Mouse (Mus musculus): ENCODE results near the gene Cacna2d2.

The Cacna2d2 gene

DNA sequence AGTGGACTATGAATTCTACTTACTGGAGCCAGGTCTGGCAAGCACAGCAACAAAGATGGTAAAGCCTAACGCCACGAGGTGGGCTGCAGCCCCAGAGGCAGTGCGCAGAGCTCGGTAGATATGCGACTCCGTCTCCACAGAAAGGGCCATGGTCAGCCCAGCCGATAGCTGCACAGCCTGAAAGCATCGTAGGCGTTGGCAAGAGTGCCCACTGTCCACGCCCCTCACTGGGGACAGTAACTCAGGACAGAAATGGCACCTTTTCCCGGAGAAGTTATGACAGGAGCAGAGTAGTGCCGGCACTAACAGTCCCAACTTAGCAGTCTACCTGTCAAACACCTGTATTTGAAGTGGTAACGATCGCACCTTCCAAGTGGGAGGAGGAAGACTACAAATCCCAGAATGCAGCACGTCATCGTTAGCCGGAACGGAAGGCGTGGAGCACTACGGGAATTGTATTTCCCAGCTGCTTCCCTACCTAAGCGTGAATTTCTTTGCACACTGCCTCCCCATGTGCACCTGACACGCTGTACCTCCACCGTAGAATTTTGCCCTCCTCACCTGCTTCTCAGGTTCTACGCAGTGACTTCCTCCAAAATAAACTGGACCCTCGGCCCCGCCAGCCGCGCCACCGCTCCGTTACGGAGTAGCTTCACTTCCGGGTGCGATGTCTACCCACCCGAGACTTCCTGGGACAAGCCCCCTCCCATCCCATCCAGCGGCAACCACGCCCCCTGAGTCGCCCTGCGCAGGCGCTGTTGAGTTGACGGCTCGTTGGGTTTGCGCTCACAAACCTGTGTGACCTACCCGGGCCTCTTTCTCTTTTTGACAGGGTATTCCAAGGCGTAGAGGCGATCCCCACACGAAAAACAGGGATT, 142.3 kb downstream of the Cacna2d2 start, which contains the start of the genes Cyb561d2 and Nprl2:
Gene Cyb561d2 (minus strand): TSS at position 720 of the 878 bp plus-strand sequence.
Gene Nprl2 (plus strand): TSS at position 753 of the 878 bp plus-strand sequence.
- peak; percentile 95 to 96 for DNase-seq

DNA sequence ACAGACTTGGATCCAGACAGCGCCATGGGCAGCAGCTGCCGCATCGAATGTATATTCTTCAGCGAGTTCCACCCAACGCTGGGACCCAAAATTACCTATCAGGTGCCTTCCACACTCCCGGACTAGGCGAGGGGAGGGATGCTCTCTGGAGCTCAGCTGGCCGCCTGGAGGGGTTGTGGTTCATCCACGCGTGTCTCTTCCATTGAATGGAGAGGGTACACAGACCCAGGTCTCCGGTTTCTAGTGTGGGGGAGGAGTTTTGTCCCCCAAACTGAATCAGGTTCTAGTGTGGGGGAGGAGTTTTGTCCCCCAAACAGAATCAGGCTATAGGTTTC, 142.9 kb downstream of the Cacna2d2 start:
- DNase-seq = no peak

DNA sequence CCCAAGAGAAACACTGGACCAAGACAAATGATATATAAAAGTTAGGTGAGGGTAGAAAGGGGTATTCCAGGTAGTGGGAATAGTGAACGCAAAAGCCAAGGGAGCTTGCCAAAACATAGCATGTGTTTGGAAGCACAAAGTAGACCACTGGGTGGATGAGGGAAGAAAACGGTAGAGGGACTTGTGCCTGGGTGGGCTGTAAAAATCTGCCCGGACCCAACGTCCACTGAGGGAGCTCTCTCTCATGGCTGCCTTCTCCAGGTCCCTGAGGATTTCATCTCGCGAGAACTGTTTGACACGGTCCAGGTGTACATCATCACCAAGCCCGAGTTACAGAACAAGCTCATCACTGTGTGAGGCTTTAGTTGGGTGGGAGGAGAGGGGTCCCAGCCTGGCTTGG, 143.3 kb downstream of the Cacna2d2 start:
- DNase-seq = no peak

DNA sequence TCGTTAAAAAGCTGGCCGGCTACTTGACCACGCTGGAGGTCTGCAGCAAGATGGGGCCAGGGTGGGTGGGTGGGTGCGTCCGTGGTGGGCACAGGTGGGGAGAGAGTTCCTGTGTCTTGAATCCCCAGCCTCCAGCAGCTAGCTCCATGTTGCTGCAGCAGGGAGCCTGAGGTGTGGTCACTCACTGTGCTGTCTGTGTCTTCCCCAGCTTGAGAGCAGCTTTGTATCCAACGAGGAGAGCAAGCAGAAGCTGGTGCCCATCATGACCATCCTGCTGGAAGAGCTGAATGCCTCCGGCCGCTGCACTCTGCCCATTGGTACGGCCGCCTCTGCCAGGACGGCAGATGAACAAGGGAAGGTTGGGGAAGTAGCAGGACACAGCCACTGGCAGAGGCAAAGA, 143.9 kb downstream of the Cacna2d2 start:
- DNase-seq = no peak

DNA sequence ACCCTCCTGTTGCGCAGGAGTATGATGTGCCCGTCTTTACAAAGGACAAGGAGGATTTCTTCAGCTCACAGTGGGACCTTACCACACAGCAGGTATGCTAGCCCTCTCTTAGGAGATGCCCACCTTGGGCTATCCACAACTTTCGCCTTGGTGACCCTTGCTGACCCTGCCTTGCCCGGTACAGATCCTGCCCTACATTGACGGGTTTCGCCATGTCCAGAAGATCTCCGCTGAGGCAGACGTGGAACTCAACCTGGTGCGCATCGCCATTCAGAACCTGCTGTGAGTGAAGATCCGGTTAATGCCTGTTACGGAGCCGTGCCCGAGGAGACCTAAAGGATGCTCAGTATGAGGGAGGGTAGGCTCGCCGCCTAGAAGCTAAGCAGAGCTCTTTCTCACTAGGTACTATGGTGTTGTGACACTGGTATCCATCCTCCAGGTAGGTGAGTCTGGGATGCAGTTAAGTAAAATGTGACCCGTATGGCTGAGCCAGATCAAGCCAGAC, 144.8 kb downstream of the Cacna2d2 start:
- DNase-seq = no peak

DNA sequence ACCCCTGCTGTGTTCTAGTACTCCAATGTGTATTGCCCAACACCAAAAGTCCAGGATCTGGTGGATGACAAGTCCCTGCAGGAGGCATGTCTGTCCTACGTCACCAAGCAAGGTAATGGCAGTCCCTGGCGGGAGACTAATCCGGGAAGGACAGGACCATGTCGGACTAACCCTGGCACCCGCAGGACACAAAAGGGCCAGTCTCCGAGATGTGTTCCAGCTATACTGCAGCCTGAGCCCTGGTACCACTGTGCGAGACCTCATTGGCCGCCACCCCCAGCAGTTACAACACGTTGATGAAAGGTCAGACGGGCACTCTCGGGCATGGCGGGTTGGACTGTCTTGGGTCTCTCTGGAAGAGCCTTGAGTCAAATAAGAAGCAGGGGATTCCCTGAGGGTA, 145.3 kb downstream of the Cacna2d2 start:
- no peak for DNase-seq

DNA sequence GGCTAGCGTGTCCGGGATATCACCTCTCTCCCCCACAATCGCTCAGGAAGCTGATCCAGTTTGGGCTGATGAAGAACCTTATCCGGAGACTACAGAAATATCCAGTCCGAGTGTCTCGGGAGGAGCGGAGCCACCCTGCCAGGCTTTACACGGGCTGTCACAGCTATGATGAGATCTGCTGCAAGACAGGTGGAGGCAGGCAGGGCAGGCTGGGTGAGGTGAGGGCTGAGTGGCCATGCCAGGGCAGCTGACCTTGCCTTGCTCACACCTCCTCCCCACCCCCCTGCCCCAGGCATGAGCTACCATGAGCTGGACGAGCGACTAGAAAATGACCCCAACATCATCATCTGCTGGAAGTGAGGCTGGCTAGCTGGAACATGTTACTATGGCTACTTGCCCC, 145.8 kb downstream of the Cacna2d2 start:
- no peak for DNase-seq

DNA sequence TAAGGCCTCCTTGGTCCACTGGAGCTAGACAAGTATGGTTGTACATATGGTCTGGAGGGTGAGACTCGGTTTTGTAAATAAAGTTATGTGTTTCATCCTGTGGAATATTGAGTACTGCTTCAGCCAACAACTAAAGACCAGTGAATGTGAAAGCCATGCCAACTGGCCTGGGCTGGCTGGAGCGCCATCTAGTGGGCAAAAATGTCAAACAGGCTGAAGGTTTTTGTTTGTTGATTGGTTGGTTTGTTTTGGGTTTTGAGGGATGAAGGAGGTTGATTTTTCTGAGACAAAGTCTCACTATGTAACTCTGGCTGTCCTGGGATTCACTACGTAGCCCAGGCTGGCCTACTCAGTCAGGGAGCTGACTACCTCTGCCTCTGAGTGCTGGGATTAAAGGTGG, 146.2 kb downstream of the Cacna2d2 start:
- peak; percentile 62 to 75 for DNase-seq

DNA sequence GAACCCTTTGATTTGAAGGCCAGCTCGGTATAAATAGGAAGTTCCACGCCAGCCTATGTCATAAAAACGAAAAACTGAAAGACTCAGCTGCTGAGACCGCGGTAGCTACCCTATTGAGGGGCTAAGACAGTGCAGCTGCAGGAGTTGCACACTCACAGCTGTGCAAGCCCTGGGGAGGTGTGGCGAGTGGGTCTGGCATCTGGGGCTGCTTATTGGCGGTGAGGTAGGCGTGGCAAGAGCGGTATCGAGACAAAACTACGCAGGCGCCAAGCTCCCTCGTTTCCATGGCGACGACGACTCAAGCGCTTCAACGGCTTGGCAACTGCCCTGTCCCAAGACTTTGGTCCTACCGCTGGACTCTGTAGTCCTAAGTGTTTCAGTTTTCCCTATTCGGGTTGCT, 147.6 kb downstream of the Cacna2d2 start, which contains the start of gene Zmynd10:
Gene Zmynd10 (plus strand): TSS at position 273 of the 400 bp plus-strand sequence.
- peak; percentile 93 to 95 for DNase-seq

DNA sequence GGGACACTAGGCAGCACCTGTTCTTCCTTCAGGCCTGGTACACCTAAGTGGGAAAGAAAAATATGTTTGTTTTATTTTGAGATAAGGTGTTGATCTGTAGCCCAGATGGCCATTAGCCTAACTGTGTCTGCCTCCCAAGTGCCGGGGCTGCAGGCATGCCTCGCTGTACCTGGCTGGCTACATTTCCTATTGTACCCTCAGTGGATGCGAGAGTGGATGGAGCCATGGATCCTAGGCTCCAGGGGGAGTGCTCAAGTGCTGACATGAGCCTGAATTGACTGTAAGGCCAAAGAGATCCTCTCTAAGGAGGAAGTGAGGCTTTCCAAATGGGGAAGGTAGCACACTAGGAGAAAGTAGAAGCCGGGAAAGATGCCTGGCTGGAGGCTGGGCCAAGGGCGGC, 148.5 kb downstream of the Cacna2d2 start:
- DNase-seq = no peak

DNA sequence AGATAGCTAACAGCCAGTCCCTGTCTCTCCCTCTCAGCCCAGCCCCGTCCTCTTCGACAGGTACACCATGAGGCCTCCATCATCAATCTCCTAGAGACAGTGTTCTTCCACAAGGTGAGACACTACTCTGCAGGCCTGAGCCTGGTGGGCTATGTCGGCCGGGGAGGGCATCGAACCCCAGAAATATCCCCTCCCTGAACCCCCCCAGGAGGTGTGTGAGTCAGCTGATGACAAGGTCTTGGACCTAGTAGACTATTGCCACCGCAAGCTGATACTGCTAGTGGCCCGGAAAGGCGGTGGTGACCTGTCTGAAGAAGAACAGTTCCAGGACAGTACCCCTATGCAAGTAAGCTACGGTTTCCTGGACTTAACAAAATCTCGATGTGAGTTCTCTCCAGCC, 149.4 kb downstream of the Cacna2d2 start:
- no peak for DNase-seq

DNA sequence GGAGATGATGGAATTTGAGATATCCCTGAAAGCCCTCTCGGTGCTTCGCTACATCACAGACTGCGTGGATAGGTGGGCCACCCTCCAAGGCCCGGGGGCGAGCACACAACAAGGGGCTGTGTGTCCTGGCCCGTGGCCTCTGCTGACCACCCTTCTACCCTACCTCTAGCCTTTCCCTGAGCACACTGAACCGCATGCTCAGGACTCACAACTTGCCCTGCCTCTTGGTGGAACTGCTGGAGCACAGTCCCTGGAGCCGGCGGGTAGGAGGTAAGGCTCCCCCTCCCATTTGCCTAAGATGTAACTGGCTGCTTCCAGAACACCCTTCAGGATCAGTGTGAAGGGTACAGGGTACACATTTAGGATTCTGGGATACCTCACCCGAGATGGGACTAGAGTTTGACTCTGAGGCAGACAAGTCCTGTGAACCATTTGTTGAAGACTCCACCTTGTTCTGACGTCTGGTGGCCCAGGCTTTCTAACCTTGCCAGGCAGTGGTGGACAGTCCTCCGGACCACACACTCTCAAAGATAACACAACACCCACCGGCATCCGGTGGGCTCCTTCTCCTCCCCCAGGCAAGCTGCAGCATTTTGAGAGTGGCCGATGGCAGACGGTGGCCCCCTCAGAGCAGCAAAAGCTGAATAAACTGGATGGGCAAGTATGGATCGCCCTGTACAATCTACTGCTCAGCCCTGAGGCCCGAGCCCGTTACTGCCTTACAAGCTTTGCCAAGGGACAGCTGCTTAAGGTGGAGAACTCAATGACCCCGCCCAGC, 150.1 kb downstream of the Cacna2d2 start:
- no peak for DNase-seq

DNA sequence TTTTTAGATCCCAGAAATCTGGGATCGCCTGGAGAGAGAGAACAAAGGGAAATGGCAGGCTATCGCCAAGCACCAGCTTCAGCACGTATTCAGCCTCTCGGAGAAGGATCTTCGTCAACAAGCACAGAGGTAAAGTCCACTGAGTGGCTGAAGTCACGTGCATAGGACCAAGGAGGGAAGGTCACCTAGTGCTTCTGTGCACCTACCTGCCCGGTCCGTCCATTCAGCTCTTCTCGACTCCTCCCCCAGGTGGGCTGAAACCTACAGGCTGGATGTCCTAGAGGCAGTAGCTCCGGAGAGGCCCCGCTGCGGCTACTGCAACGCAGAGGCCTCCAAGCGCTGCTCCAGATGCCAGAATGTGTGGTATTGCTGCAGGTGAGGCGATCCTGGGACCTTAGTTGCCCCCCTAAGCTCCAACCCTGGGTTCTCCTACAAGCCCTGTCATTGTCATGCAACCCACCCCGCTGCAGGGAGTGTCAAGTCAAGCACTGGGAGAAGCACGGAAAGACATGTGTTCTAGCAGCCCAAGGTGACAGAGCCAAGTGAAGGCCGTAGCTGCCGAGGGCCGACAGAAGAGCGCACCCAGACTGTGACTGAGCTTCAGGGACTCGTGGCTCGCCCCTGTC, 151.2 kb downstream of the Cacna2d2 start:
- DNase-seq = peak; percentile 67 to 71

DNA sequence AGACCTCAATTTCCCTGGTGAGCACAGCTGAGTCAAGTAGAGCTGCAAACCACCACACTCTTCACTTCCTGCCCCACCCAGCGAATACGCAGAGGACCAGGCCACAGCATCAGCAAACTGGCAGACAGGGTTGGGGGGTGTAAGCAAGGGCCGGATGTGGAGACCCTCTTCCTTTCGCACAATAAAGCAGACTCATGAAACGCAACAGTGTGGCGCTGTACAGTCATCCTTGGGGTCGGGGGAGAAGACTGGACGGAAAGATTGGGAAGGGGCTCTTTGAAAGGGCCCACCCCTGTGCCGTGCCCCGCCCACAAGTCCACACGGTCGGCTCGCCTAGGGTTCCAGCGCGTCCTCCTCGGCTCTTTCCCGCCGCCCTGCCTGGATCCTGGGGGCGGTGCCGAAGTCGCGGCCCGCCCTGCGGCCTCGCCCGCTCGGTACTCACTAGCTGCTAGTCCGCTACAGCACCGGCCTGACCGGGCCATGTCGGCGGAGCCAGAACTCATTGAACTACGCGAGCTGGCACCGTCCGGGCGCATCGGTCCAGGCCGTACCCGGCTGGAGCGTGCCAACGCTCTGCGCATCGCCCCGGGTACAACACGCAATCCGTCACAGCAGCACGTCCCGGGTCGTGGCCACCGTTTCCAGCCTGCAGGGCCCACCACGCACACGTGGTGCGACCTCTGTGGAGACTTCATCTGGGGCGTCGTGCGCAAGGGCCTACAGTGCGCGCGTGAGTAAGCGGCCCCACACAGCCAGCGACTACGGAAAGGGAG, 151.9 kb downstream of the Cacna2d2 start, which contains the start of gene Rassf1:
Gene Rassf1 (plus strand): TSS at position 439 of the 773 bp plus-strand sequence.
- DNase-seq = peak; percentile 78 to 80

DNA sequence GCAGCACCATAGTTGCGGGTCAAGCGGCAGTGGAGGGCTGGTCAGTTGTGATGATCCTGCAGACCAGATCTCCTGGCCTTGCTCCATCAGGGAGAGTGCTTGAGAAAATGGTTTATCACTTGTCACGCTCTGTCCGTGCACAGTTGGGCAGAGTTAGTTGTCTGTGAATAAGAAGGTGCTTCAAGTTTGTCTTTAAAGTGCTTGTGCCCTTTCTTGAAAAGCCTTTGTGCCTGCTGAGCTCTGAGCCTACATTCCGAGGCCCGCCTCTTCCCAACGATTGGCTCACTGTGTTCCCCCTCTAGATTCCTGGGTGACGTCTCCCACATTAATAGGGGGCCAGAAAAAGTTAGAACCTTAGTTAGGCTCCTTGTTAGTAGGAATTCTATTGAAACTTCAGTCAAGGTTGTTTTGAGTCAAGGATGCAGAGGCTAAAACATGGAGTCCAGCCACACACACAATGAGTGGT, 152.5 kb downstream of the Cacna2d2 start:
- no peak for DNase-seq

DNA sequence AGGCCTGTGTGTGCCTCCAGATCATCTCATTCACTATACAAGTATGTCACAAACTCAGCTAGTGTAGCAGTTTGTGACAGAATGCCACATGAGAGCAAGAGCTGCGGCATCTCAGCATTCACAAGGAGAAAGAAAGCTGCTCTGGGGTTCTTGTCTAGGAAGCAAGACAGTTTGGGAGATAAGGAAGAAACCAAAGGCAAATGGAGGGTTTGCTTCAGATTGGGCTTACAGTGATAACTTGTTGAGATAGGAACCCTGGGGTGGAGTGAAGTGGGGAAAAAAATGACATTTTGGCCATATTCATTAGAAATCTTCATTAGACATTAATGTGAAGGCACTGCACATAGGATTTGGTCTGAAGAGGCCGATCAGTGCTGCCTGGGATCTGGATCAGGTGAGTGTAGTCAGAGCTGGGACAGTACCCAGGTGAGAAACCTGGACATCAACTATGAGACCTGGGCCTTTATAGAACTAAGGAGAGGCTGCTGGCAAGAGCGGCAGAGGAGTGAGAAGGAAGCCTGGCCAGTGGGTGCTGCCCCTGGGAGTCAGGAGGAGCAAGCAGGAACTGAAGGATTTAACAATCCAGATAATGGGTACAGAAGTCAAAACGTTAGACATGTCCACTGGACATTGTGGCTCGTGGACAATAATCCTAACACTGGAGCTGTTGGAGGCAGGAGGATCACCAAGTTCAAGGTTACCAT, 153.4 kb downstream of the Cacna2d2 start:
- DNase-seq = no peak

DNA sequence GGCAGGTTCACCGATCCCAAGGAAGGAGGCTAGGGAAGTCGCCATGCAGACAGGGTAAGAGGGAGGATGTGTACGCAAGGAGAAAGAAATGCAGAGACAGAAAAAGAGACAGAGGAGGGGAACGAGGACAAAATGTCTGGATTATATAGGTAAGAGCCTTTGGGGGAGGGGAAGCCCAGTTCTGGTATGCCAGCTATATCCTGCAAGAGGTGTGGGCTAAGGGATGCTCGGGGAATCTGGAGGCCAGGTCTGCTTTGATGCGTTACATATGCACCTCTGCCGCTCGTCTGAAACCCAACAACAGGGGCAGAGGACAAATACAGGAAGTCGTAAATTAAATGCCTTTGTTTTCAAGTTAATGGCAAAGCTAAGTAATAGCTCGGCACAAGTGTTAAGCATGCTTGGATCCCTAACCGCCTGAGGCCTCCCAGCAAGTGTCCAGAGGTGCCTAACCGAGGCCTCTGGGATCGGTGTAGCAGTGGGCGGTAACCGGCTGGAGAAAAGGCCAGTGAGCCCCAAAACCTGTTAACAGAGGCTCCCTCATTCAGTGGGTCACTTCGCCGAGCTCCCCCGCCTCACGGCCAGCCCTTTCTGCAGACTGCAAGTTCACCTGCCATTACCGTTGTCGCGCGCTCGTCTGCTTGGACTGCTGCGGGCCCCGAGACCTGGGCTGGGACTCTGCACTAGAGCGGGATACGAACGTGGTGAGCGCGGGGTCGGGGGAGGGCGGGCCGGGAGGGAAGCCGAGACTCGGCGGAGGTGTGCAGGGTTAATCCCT, 154.3 kb downstream of the Cacna2d2 start:
- peak; percentile 35 to 56 for DNase-seq

DNA sequence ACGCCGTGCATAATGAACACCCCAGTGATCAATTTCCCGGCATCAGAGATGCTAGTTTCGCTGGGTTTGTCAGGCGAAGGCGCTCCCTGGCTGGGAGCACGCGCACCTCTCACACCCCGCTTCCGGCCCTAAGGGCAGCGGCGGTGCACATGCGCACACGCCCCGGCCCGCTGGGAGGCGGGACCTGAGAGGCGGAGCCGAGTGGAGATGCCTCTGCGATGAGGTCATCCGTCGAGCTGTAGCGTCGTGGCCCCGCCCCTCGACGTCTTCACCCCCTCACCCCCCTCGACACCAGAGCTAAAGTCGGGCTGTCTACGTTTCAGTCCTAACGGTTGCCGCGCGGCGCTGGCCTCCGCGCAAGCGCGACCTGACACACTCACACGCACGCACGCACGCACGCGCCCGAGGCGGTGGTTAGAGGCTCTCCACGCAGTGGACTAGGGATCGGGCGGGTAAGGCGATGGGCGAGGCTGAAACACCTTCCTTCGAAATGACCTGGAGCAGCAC, 155.0 kb downstream of the Cacna2d2 start:
- DNase-seq = peak; percentile 94 to 95

DNA sequence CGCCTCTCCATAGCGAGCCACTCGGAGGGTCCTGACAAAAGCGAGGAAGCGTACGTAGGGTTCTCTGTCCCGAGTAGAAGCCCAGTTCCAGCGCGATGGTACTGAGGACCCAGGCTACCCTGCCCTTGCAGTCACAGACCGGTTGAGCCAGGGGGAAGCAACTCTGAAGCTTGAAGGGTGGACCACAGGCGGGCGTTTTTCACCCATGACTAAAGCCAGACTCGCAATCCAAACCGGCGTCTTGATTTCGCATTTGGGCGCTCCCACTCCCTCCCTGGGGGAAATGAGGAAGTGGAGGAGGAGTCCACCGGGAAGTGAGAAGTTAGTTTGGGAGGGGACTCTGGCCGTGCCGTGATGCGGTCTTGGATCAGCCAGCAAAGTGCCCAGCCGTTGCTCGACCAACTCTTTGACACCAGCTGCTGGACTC, 155.6 kb downstream of the Cacna2d2 start:
- peak; percentile 82 to 86 for DNase-seq

DNA sequence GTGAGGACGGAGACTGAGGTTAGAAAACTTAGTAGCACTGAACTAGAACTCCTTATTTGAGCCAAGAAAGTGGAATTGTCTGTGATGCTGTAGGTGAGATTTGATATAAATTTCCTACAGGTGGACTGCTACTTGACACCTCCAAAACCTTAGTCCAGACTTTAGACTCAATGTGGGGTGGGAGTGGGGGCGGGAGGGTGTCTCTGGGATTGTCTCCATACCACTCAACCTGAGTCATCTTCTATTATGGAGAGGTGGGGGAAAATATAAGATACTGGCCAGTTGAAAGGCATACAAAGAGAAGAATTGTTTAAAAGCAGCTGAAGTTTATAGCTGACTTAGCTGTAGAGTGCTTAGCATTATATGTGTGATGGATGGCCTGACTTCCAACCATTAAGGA, 156.3 kb downstream of the Cacna2d2 start:
- DNase-seq = no peak

Measured in lung, adult 18-20 months (tissue).